Mouse (Mus musculus) megakaryocyte, embryonic 14.5 days (primary cell): ENCODE measurements around the gene Pnmt.

Experiments used
- FLI1 ChIP-seq: IDR thresholded peaks from 2 replicates; pipeline ENCODE4 v1.6.1; 2012; ENCODE audit warnings: low read length, inconsistent platforms, mixed read lengths
- GATA1 ChIP-seq: IDR thresholded peaks from 3 replicates; pipeline ENCODE4 v1.6.1; 2012; ENCODE audit warnings: mixed read lengths, low read length, inconsistent platforms, borderline replicate concordance

DNA sequence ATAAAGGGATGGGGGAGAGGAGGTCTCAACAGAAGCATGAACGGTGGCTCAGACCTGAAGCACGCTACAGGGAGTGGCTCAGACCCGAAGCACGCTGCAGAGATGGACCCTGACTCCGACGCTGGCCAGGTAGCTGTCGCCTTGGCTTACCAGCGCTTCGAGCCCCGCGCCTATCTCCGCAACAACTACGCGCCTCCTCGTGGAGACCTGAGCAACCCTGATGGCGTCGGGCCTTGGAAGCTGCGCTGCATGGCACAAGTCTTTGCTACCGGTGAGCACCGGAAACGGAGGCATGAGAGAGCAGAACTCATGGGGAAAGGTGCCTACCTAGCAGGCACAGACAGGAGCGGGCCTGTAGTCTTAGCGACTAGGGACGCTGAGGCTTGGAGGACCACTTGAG is 346 bp downstream of the Pnmt start:
- TF ChIP-seq GATA1 (no peak), FLI1 (no peak)
